Mouse (Mus musculus) gastrocnemius, adult 2 months (tissue): ENCODE results near the gene Taok1. TPM values are rescaled to one million over a fixed set of nuclear protein-coding genes. Genes with fewer than 3 reads are reported as not detected.
A peak's percentile ranks its signal among the peaks of the same experiment; 100 is the strongest.

Experiments used
- DNase-seq: peaks from one replicate; pipeline ENCODE4 v3.0.0; 2022
- H3K27ac ChIP-seq: fragments of 200-600 bp; 2 replicates; pipeline ENCODE4 v1.8.1; 2022; ENCODE audit warnings: mild to moderate bottlenecking
- H3K4me3 ChIP-seq: fragments of 200-600 bp; 2 replicates; pipeline ENCODE4 v1.8.1; 2022; ENCODE audit warnings: mild to moderate bottlenecking, moderate library complexity
- CTCF ChIP-seq: fragments of 200-600 bp; IDR thresholded peaks from 2 replicates; pipeline ENCODE4 v1.8.1; 2022; ENCODE audit warnings: antibody characterized with exemption, mild to moderate bottlenecking, moderate library complexity
- intact Hi-C: fragments of 180-260 bp; cut with DNase I; formaldehyde crosslinking; loops from one replicate; pipeline ENCODE4 v1.15.1; 2025
- total RNA-seq, 2 experiments: library from RNA; stranded (reverse); gene quantifications; 2 replicates each; pipeline ENCODE4 v1.2.3; 2021

Taok1 gene
- total RNA-seq, 2 experiments from 2014 or later, result 37.7 to 48.4 TPM

DNA sequence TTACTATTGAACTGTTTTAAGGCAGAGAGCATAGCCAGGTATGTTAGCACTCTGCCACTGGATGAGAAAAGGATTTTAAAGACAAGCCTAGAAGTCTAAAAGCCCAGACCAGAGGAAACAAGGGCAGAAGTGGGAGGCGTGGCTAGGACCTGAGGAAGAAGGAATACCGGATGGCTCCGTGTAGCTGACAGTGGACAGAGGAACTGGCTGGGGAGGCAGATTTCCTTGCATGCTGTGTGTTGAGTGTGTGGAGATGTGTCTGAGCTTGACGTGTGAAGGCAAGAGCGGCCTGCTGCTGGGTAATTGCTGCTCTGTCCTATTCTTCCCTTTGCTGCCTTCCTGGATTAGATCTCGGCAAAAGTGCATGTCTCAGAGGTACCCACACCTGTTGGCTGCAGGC lies 105.1 kb downstream of the Taok1 start:
- intact Hi-C loops, result loop anchor here (5.0 to 10.0 kb wide), 2 partner anchors 35 to 398 kb away; no protein-coding TSS in a partner anchor
- Histone ChIP-seq H3K4me3 (no peak overlapping the region), H3K27ac (peak overlapping the region; percentile 70)
- no peak for TF ChIP-seq CTCF
- no peak for DNase-seq

DNA sequence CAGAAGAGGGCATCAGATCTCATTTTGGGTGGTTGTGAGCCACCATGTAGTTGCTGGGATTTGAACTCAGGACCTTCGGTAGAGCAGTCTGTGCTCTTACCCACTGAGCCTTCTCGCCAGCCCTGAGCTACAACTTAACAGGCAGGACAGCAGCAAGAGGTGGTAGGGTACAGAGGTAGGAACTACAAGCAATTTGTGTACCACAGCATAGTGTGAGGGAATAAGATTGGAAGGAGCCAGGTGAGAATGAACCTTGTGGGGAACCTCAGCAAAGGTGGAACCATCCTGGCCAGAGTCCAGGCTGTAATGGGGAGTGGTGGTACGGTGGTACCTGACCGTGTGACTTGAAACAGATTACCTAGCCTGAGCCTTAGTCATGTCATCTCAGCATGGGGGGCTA lies 105.6 kb downstream of the Taok1 start:
- Histone ChIP-seq H3K27ac (no peak overlapping the region), H3K4me3 (no peak overlapping the region)
- TF ChIP-seq CTCF, result no peak
- no peak for DNase-seq
- intact Hi-C loops, result loop anchor here (5.0 to 10.0 kb wide), 2 partner anchors 35 to 397 kb away; no protein-coding TSS in a partner anchor

DNA sequence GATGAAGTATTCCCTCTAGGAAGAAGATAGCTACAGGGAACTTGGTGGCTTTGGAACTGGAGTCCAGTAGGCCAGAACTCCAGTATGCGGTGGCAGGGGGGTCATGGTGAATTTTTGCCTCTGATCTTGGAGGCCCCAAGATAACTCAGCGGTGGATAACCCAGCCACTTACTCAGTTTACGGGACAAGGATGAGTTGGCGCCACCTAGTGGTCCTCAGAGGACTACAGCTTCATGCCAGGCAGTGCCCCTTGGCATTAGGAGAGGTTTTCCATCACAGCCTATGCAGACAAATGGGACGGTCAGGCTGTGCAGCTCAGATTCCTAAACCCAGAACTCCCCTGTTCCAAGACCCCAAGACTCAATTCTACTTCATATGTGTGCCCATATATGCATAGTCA lies 106.2 kb downstream of the Taok1 start:
- intact Hi-C loops, result loop anchor here (5.0 to 10.0 kb wide), 2 partner anchors 34 to 397 kb away; no protein-coding TSS in a partner anchor
- H3K27ac ChIP-seq, result peak overlapping the region; percentile 46; the same call in 1 of the 2 replicates
- peak; percentile 95; the same call in 1 of the 2 replicates for TF ChIP-seq CTCF

GRCm38 (mm10) chr11:77500361-77501325 lies 107.0 kb downstream of the Taok1 start:
- intact Hi-C loops, result loop anchor here (5.0 to 10.0 kb wide), 2 partner anchors 33 to 396 kb away; no protein-coding TSS in a partner anchor
- no peak for TF ChIP-seq CTCF
- Histone ChIP-seq H3K27ac (peak overlapping the region; percentile 46; the same call in 1 of the 2 replicates), H3K4me3 (no peak overlapping the region)
- no peak for DNase-seq

More for the DNA sequence above, 106.2 kb downstream of the Taok1 start:
- no peak overlapping the region for H3K4me3 ChIP-seq
- DNase-seq, result peak; percentile 88

- DNase-seq, result peak; percentile 53
- no peak overlapping the region for H3K4me3 ChIP-seq
- intact Hi-C loops, result no loop called here
- no peak for TF ChIP-seq CTCF
- H3K27ac ChIP-seq, result peak overlapping the region; percentile 43; the same call in 1 of the 2 replicates
Observed at GRCm38 (mm10) chr11:77499354-77499753, 108.3 kb downstream of the Taok1 start.

DNA sequence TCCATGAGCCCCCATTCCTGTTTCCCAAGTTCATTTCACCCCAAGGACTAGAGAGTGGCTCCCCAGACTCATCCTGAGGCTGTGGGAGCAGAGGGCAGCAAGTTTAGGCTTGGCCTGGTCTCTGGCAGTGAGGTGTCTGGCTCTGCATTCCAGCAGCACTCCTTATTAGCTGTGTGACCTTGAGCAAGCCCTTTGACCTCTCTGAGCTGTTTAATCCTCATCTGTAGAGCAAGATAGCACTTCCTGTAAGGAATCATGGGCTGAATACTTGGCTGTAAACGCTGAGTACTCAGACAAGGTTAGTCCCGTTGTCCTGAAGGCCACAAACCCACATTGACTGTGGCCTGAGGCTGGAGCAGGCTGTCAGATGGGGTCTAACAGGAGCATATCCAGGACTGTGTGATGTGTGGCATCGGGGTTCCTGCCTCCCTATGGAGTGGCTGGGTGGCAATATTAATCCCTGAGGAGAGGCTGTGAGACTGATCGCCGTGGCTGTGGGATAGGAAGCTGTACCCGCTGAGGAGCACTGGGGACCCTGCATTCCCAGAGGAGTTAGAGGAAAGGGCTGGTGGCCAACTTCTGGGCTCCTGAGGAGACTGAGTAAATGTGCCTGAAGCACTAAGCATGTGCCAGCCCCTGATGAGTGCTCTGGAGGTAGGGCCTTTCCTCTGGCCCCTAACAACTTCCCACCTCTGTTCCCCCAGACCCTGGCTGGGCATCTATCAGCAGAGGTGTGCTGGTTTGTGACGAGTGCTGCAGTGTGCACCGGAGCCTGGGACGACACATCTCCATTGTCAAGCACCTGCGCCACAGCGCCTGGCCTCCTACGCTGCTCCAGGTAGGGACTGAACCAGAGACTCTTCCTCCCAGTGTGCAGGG lies 109.1 kb downstream of the Taok1 start:
- no peak for DNase-seq
- H3K27ac ChIP-seq, result peak overlapping the region; percentile 90
- TF ChIP-seq CTCF, result no peak
- intact Hi-C loops, result no loop called here
- peak overlapping the region; percentile 50 for H3K4me3 ChIP-seq

GRCm38 (mm10) chr11:77497851-77498250 lies 109.8 kb downstream of the Taok1 start:
- no peak for TF ChIP-seq CTCF
- H3K4me3 ChIP-seq, result peak overlapping the region; percentile 50
- no peak for DNase-seq
- intact Hi-C loops, result no loop called here
- H3K27ac ChIP-seq, result peak overlapping the region; percentile 90

DNA sequence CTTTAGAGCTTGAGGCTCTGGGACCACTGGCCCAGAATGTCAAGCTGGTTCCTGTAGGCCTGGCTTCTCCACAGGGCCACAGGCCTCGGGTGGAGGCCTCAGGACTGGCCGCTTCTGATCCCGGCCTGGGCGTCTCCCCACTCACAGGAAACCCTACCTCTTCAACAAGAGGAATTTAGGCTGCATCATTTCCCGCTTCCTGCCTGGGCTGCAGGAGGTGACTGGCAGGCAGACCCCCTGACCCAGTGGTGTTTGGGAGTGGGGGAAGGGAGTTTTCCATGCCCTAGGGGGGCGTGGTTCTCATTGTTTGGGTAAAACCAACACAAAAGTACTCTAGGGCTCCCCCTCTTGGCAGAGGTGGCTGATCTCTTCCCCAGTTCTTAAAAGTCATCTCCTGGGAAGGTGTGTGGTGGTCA lies 110.3 kb downstream of the Taok1 start:
- peak; percentile 59 for TF ChIP-seq CTCF
- peak overlapping the region; percentile 50 for H3K4me3 ChIP-seq
- peak; percentile 58 for DNase-seq
- intact Hi-C loops, result no loop called here
- H3K27ac ChIP-seq, result peak overlapping the region; percentile 90

GRCm38 (mm10) chr11:77495507-77495906 lies 112.1 kb downstream of the Taok1 start:
- H3K27ac ChIP-seq, result peak overlapping the region; percentile 90
- no peak for DNase-seq
- peak overlapping the region; percentile 7; the same call in 1 of the 2 replicates for H3K4me3 ChIP-seq
- intact Hi-C loops, result no loop called here
- TF ChIP-seq CTCF, result no peak

- DNase-seq, result no peak
- TF ChIP-seq CTCF, result no peak
- intact Hi-C loops, result no loop called here
- H3K4me3 ChIP-seq, result peak overlapping the region; percentile 93
- H3K27ac ChIP-seq, result peak overlapping the region; percentile 90
Observed at GRCm38 (mm10) chr11:77494782-77495181, 112.8 kb downstream of the Taok1 start.

DNA sequence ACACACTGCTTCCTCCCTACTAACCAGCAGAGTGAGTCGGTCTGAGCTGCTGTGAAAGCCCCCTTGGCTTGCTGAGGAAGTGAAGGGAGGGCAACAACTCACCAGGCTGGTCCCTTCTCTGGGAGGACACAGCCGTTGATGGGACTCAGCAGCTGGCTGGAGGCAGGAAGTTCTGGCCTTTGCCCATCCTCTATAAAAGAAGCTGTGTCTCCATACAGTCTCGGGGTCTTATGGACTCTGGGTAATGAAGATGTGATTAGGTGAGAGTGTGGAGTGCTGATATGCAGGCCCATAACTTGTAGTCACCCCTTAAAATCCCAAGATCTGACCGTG lies 113.3 kb downstream of the Taok1 start:
- intact Hi-C loops, result no loop called here

DNA sequence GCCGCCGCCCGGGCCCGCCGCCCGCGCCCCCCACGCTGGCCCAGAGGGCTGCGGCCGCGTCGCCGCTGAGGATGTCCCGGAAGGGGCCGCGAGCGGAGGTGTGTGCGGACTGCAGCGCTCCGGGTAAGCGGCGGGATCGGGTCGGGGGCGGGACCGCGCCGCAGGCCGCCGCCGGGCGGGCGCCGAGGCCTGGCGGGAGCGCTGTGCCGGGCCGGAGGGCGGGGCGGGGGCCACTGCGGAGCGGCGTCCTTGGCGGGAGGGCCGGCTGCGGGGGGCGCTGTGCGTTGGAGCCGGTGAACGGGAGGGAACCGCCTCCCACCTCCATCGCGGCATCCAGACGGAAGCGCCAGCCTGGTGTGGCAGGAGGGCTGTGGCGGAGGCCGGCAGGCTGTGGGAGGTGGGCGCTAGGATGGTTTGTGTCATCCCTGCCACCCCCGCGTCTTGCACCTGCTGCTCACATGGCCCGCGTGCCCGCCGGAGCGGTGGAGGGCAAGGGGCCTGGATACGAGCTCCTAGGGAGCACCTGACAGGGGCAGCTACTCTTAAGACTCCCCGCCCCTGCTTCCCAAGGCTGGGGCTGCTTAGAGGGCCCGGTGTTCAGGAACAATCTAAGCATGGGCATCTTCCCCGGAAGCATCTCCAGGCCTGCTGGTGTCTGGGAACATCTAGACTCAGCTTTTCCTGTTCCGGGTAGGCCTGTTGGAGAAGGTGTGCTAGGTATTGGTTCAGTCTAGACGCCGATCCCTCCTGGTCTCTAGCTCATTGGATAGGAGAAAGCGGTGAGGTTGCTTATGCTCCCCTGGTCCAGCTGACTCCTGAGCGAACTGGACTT lies 113.9 kb downstream of the Taok1 start, which contains the start of gene Git1:
TSS of gene Git1 (plus strand) at position 51 of the 832 bp plus-strand sequence.
- Histone ChIP-seq H3K27ac (peak within 1 kb of the TSS; percentile 97), H3K4me3 (peak within 1 kb of the TSS; percentile 93)
- peak; percentile 75 for DNase-seq
- intact Hi-C loops, result no loop called here
- peak; percentile 12; the same call in 1 of the 2 replicates for TF ChIP-seq CTCF

More for the DNA sequence above, 113.3 kb downstream of the Taok1 start:
- no peak for TF ChIP-seq CTCF
- H3K4me3 ChIP-seq, result peak overlapping the region; percentile 93
- DNase-seq, result no peak
- H3K27ac ChIP-seq, result peak overlapping the region; percentile 90
